Mouse (Mus musculus): ENCODE results near the gene 1190002N15Rik. TPM values are rescaled to one million over a fixed set of nuclear protein-coding genes. Genes with fewer than 3 reads are reported as not detected.

The 1190002N15Rik gene
- total RNA-seq, 1 experiment from 2014 or later = 25.2 TPM

DNA sequence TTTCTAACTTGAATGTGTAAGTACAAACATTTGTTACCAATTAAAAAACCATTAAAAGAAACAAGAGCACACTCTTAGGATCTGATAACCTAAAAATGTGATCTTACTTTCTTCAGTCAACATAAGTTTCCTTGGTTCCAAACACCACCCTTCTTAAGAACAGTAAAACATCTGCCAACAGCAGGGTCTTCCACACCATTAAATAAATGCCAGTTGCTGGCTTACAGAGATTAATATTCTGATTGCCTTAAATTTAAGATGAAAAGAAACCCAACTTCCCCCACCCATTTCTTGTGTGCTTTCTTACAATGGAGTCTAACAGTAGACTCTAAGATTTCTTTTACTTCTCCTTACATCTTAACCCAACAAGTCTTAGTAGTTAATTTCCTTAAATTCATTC, 7.9 kb downstream of the 1190002N15Rik start:
- no peak for DNase-seq

DNA sequence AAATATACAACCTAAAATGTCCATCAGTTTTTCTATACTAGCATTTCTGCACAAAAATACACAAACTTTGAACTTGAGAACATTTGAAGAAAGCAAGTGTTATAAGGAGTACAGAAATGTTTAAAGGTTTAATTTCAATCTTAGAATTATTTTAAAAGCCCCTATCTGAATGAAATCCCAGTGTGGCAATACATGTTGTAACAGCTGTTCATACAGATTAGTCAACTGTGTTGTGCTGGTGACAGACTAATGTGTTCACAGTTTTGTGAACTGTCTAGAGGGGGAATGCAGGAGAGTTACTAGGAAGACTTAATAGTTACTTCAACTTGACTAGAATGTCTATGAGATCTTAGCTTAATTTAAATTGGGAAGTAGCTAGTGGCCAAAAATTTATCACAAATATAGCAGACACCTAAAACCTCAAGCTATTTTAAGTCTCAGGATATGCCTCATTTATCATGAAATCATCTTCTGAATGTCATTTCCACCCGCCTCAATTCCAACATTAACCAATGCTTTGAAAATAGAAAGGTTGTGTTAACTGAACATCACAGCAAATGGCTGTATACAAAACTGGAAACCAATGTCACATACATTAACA, 8.6 kb downstream of the 1190002N15Rik start:
- DNase-seq = no peak

DNA sequence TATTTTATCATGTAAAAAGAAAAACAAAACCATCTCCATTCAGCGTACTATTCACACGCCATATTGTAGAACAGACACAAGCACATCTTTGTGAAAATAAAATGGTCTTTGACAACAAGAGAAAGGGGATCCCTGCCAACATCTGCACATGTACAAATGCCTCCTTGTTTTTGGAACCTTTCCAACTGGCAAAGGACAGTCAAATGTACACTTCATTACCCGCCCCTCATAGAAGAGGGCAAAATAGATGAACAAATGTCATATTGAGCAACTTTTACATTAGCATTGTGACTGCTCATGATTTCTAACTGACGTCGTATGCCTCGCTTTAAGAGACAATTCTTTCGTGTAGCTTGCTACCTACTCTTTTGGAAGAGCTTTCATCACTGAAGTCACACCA, 11.4 kb downstream of the 1190002N15Rik start:
- no peak for DNase-seq

DNA sequence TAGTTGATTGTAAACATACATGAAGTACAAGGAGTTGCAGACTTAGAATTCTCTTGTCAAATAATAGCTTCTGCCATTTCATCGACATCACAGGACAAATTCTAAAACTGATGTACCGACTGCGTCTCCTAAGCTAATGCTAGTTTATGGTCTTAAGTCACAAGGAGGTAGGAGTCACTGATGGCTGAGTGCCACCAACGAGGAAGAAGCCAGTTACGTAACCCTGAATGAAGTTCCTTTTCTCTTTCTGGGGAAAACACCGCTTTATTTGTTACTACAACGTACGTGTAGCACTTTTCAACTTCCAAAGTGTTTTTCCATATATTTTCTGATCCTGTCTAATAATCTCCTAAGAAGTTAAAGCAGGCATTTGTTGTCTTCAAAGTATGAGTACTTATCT, 25.6 kb downstream of the 1190002N15Rik start:
- no peak for DNase-seq

DNA sequence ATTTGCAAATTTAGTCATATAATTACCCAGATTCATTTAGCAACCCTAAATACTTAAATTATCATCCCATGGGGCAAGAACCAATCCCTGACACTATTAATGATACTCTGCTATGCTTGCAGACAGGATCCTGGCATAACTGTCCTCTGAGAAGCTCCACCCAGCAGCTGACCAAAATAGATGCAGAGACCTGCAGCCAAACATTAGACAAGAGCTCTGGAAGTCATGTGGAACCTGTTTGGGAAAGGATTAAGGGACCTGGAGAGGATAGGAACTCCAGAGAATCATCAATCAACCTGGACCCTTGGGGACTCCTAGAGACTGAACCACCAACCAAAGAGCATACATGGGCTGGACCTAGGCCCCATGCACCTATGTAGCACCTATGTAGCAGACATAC, 26.7 kb downstream of the 1190002N15Rik start:
- no peak for DNase-seq

DNA sequence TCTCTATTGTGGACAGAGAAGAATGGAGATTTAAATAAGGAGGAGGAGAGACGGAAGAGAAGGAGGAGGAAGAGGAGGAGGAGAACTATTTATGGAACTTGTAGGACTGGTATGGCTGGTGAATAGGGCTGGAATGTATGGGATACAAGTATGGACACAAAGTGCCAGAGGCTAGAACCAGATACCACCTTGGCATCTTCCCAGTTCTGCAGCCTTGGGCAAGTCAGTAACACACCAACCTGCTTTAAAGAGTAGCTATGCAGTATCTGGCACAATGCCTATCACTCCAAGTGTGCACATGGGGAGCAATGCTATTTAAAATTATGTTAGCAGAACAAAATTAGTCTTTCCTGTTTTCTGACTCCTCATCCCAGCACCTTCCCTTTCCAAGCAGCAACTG, 30.9 kb downstream of the 1190002N15Rik start:
- DNase-seq = no peak

DNA sequence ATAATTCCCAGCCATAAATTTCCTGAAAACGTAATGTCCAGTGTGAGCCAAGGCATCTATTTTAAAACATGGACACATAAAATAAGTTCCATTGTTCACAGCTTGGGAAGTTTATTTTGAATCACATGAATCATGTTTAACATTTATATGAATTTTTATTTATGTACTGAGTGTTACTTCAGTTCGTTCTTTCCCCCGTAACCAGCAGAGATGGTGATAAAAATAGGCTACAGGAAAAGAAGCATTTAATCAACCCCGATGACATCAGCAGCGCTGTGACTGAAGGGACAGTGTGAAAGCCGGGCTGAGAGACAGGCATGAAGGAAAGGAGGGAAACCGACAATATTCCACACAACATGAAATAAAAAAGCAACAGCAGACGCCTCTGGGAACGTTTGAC, 46.4 kb downstream of the 1190002N15Rik start:
- DNase-seq = peak; percentile 4

DNA sequence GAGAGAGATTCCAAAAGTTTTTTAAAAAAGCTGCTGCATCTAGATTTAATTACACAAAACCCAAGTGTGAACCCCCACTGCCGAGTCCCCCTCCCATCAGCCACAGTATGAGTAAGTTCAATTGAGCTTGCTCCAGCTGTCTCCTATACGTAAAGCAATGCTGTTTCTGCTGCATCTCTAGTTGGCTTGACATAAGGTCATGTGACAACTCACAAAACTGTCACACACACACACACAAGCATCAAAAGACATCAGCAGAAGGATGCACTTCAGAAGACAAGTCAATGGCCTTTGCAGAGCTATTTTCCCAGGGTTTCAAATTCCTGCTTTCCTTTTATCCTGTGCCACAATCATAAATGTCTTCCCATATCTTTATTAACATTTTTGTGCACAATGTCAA, 49.9 kb downstream of the 1190002N15Rik start:
- DNase-seq = no peak

DNA sequence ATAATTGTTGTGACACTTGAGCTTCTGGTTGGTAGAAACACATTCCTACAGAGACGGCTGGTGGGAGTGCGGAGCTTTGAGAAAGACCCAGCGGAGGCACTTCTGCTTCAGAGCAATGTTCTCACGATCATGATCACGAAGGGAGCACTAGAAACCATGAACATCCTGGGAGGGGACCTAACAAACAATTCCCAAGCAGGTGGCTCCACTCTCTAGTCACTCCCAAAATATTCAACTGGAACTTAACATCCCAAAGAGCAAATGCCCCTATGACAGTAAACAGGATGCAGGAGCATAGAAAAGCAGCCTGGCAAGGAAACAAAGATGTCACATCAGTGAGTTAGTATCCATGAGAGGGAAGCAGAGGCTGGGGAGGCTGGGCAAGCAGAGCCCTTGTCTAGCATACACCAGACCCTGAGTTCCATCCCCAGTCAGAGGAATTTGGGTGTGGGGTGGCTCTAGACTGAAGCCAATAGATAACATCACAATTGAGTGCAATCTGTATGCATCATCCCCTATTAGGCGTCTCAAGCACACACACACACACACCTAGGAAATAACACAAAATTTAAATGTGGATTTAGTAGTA, 54.5 kb downstream of the 1190002N15Rik start:
- no peak for DNase-seq

DNA sequence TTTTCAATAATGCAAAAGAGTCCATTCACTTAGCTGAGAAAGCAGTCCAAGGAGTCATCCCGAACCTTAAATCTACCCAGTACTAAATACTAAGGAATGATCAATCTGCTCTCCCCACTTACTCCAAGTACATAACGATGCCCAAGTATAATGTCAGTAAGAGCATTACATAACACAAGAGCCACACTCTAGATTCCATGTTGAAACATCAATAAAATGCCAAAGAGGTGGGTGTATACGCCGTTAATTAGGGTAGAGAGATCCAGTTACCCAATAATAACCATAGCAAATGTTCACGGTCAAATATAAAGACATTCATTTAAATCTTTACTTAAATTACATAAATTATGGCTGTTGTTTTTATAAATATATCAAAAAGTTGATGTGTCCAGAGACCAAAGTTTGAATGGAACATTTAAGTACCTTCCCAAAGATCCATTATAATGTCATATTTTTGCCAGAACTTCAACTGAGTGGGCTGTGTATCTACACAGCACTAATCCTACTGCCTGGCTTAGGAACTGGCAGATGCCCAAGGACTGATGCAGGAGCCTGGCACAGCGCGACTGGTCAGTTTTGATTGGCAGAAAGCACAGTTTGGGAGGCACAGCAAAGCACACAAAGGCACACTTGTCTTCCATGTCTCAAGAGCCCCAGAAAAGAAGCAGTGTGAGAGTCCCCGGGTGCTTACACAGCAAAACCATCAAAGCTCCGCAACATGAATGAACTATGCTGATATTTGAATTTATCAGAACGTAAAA, 55.5 kb downstream of the 1190002N15Rik start:
- DNase-seq = peak; percentile 53

DNA sequence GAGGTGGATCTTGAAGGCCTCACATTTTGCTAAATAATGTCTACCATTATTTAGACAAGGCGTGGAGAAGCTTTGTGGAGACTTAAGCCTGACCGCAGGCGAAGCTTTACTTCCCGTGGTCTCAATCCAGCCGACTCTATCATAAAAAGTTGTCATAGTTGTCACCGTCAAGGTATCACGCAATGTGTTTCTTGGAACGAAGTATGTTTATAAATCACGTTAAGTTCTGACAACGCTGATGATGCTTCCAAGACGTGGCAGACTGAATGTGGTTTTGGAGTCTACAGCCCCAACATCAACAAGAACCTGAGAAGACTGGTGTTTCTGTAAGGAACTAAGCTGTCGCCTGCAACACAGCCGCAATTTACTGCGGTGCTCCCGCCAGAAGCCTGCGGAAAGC, 56.8 kb downstream of the 1190002N15Rik start:
- no peak for DNase-seq

DNA sequence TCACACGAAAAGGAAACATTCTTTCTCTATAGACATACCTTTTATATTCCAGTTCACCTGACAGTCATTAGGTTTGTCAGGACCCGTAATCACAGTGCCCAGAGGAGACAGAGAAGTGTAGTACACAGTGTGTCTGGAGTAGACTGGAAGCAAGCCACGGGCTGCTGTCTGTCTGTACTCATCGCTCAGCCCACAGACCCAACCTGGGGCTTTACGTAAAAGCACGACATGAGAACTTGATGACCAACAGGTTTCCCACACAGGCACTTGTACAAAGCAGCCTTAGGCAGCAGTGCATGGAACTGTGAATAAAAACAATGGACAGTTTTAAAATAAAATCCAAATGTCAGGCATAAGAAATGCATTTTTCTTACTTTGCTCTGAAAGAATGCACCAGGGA, 58.5 kb downstream of the 1190002N15Rik start:
- no peak for DNase-seq

DNA sequence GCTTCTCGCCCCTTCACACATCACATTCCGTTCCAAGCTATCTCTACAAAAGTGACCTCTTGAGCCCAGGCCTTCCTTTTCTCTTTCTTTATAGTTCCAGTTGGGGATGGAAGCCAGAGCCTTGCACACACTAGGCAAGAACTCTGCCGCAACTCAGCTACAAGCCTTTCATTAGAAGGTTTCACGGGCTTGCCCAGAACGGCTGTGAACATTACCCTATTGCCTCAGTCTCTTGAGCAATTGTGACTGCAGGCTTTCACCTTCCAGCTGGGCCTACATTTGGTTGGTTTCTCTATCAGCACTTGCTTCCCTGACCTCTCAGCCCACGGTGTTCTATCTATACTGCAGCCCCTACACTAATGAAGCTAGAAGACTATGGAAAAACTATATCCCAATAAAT, 58.9 kb downstream of the 1190002N15Rik start:
- no peak for DNase-seq

DNA sequence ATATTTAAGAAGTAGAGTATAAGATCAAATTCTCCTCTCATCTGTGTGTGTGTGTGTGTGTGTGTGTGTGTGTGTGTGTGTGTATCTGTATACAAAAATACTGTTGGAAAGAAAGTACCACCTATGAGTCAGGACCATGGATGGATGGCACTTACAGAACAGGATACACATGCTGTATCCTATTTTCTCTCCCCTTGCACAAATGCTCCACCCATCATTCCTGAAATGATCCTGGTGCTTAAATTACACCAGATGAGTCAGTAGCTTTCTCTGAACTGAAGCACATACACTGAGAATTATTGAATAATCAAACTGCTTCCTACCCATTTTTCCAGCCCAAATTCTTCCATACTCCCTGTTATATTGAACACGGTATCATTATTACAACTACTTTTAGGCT, 61.9 kb downstream of the 1190002N15Rik start:
- no peak for DNase-seq

DNA sequence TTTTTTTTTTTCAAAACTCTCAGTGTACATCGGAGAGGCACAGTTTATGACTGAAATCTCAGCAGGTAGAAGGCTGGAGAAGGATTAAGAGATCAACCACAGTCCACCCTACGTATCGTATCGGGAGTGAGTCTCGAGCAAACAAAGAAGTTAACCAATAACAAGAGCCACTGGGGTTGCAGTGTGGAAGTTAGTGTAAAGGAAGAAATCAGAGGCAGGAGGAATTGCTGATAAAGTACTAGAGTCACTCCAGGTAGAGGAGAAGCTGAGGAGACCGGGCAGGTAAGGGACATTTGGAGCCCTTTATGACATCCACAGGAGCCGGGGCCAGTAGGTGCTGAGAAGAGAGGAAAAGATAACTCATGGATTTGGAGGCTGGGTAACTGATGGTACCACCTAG, 64.0 kb downstream of the 1190002N15Rik start:
- DNase-seq = no peak

DNA sequence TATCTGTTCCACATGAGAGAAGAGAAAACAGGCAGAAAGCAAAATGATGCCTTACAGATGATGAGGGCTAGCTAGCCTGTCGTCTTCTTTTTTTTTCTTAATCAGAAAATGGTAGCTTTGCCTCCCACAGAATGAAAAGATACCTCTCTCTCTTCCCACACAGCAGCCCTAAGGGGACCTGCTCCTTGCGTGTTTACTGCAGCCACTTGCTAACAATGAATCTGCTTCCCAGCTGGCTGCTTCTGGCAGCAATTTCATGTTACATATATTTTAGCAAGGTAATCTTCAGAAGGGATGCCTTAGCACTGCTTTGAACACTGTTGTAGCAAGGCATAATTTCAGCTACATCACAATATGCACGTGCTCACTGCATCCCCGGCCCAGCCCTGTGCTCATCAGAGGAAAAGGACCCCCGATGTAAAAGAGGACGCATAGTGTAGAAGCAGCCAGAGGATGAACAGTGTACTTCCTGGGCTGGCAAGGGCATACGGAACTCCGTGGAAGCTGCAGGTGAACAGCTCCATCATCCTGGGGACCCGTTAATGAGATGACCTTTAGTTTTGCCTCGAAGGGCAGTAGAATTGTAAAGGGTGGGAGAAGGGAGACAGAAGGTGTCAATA, 64.8 kb downstream of the 1190002N15Rik start:
- no peak for DNase-seq

DNA sequence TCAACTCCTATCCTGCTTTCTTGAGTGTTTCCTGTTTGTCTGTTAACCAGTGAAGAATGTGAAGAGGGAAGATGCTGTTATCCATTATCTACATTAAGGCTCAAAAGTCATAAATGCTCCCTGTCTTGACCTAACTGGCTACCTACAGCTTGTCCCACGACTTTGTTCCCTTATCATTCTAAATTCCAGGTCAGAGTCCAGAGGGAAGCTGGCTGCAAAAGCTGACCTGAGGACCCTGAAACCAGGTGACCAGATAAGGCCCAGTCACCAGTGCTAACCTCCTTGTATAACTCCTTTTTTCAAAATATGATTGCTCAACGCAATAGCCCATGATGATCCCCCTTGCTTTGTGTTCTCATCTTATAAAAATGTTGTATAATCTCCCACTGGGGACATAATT, 66.4 kb downstream of the 1190002N15Rik start:
- no peak for DNase-seq

Other genes starting within 250 kb of the 1190002N15Rik start
- gene Slc9a9, start 131.8 kb upstream of the 1190002N15Rik start, total RNA-seq (2021) = 1.6 and 2.8 TPM in 2 replicates